Mouse (Mus musculus): ENCODE results near the gene Lrrk2. TPM values are rescaled to one million over a fixed set of nuclear protein-coding genes. Genes with fewer than 3 reads are reported as not detected.

Lrrk2 gene
- polyA plus RNA-seq, 1 experiment from 2014 or later = 2.2 TPM

DNA sequence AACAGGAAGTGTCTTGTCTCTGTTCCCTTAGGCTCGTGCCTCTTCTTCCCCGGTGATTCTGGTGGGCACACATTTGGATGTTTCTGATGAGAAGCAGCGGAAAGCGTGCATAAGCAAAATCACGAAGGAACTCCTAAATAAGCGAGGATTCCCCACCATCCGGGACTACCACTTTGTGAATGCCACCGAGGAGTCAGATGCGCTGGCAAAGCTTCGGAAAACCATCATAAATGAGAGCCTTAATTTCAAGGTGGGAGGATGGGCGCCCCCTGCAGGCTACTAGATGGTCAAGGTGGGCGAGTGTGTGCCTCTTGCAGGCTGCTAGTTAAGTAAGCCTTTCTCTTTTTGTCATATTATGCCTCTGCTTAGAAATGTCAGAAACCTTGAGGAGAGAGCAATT lies 79.1 kb downstream of the Lrrk2 start:
- Histone ChIP-seq H3K4me2 (no peak overlapping the region), H3K9ac (ENCODE audit: low read depth, low read length) (no peak overlapping the region), H3K36me3 (ENCODE audit: control insufficient read depth, insufficient read depth, low read length) (no peaks in the 10 kb centered on the region), H3K4me1 (replicated peaks; ENCODE audit: control insufficient read depth, insufficient read depth, low read length) (no peaks in the 10 kb centered on the region), H3K27me3 (replicated peaks; ENCODE audit: control insufficient read depth, insufficient read depth, low read length) (no peaks in the 10 kb centered on the region), H3K27ac (ENCODE audit: low read depth, low read length) (no peak overlapping the region), H3K9me3 (ENCODE audit: control insufficient read depth, low read length) (no peaks in the 10 kb centered on the region), H3K4me3 (ENCODE audit: low read depth, low read length) (no peak overlapping the region)
- whole genome bisulfite sequencing = 64% methylated on average over 12 of the region's 12 CpGs
- ATAC-seq (replicated peaks; ENCODE audit: low FRiP score) (no peak), DNase-seq (ENCODE audit: low spot score) (no peak)

DNA sequence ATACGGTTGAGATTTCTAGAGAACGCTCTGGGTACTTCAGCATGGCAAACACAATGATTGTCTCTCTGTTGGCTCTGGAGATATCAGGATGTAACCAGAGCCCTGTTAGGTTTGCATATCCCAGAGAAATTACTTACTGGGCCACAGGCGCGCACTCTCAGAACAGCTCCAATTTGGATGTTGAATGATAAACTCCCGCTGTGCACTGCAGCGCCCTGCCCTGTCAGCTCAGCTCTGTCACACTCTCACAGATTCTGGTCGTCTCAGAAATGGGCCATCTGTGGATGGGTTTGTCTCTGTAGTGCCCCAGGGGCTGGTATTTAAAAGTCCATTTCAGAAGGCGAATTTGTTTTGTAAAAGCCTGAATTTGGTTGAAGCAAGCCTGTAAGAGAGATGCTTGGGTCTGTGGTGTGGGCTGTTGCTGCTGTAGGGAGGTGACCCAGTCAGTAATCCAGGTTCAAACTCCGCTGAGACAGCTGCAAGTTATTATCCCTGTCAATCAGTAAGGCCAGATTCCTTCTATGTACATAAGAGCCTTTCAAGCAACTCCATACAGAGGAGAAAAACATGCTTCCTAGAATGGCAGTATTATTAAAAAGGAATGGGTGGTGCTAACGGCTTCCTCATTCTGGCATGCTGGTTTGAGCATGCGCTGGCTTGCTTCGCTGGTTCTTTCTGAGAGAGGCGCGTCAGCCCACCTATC lies 80.6 kb downstream of the Lrrk2 start:
- Histone ChIP-seq H3K27ac (ENCODE audit: low read depth, low read length) (no peak overlapping the region), H3K9me3 (ENCODE audit: control insufficient read depth, low read length) (no peaks in the 10 kb centered on the region), H3K4me3 (ENCODE audit: low read depth, low read length) (no peak overlapping the region), H3K36me3 (ENCODE audit: control insufficient read depth, insufficient read depth, low read length) (no peaks in the 10 kb centered on the region), H3K27me3 (replicated peaks; ENCODE audit: control insufficient read depth, insufficient read depth, low read length) (no peaks in the 10 kb centered on the region), H3K4me1 (replicated peaks; ENCODE audit: control insufficient read depth, insufficient read depth, low read length) (no peaks in the 10 kb centered on the region), H3K9ac (ENCODE audit: low read depth, low read length) (no peak overlapping the region), H3K4me2 (no peak overlapping the region)
- no peak for ATAC-seq (replicated peaks; ENCODE audit: low FRiP score)
- WGBS = 79% methylated on average over 14 of the region's 14 CpGs
- no peak for DNase-seq (ENCODE audit: low spot score)

DNA sequence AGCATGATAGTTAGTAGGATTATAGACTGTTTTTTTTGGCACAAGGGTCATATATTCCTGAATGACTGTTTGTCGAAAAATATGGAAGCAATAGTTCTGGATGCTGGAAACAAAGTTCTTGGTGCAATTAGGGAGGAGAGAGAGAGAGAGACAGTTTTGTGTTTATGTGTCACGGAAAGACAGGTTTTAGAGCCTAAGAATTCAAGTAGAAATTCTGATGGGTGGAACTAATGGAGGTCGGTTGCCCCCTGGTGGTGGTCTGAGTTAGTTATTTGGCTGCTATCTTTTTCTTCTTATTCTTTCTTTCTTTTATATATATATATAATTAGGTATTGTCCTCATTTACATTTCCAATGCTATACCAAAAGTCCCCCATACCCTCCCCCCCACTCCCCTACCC lies 81.6 kb downstream of the Lrrk2 start:
- no peak for ATAC-seq (replicated peaks; ENCODE audit: low FRiP score)
- DNase-seq (ENCODE audit: low spot score) = no peak

GRCm38 (mm10) chr15:91755756-91756155 lies 82.8 kb downstream of the Lrrk2 start:
- no peaks in the 10 kb centered on the region for H3K27me3 ChIP-seq (replicated peaks; ENCODE audit: control insufficient read depth, insufficient read depth, low read length)
- 80% methylated on average over 16 of the region's 16 CpGs for WGBS
- no peaks in the 10 kb centered on the region for H3K4me1 ChIP-seq (replicated peaks; ENCODE audit: control insufficient read depth, insufficient read depth, low read length)
- H3K4me2 ChIP-seq = no peak overlapping the region
- no peaks in the 10 kb centered on the region for H3K9me3 ChIP-seq (ENCODE audit: control insufficient read depth, low read length)
- H3K4me3 ChIP-seq (ENCODE audit: low read depth, low read length) = no peak overlapping the region
- H3K27ac ChIP-seq (ENCODE audit: low read depth, low read length) = no peak overlapping the region
- ATAC-seq (replicated peaks; ENCODE audit: low FRiP score) (no peak), DNase-seq (ENCODE audit: low spot score) (no peak)
- H3K9ac ChIP-seq (ENCODE audit: low read depth, low read length) = no peak overlapping the region
- no peaks in the 10 kb centered on the region for H3K36me3 ChIP-seq (ENCODE audit: control insufficient read depth, insufficient read depth, low read length)

More for the DNA sequence above, 81.6 kb downstream of the Lrrk2 start:
- no peak overlapping the region for H3K9ac ChIP-seq (ENCODE audit: low read depth, low read length)
- H3K4me3 ChIP-seq (ENCODE audit: low read depth, low read length) = no peak overlapping the region
- no peak overlapping the region for H3K4me2 ChIP-seq
- H3K4me1 ChIP-seq (replicated peaks; ENCODE audit: control insufficient read depth, insufficient read depth, low read length) = no peaks in the 10 kb centered on the region
- no peaks in the 10 kb centered on the region for H3K27me3 ChIP-seq (replicated peaks; ENCODE audit: control insufficient read depth, insufficient read depth, low read length)
- 21% methylated on average over 3 of the region's 3 CpGs for WGBS
- no peaks in the 10 kb centered on the region for H3K9me3 ChIP-seq (ENCODE audit: control insufficient read depth, low read length)
- no peak overlapping the region for H3K27ac ChIP-seq (ENCODE audit: low read depth, low read length)
- H3K36me3 ChIP-seq (ENCODE audit: control insufficient read depth, insufficient read depth, low read length) = no peaks in the 10 kb centered on the region

- H3K27ac ChIP-seq (ENCODE audit: low read depth, low read length) = no peak overlapping the region
- ATAC-seq (replicated peaks; ENCODE audit: low FRiP score) (no peak), DNase-seq (ENCODE audit: low spot score) (no peak)
- H3K9ac ChIP-seq (ENCODE audit: low read depth, low read length) = no peak overlapping the region
- no peaks in the 10 kb centered on the region for H3K27me3 ChIP-seq (replicated peaks; ENCODE audit: control insufficient read depth, insufficient read depth, low read length)
- H3K9me3 ChIP-seq (ENCODE audit: control insufficient read depth, low read length) = no peaks in the 10 kb centered on the region
- H3K36me3 ChIP-seq (ENCODE audit: control insufficient read depth, insufficient read depth, low read length) = no peaks in the 10 kb centered on the region
- no peaks in the 10 kb centered on the region for H3K4me1 ChIP-seq (replicated peaks; ENCODE audit: control insufficient read depth, insufficient read depth, low read length)
- H3K4me2 ChIP-seq = no peak overlapping the region
- no peak overlapping the region for H3K4me3 ChIP-seq (ENCODE audit: low read depth, low read length)
- 28% methylated on average over 4 of the region's 4 CpGs for WGBS
Observed at GRCm38 (mm10) chr15:91772041-91772440, 99.1 kb downstream of the Lrrk2 start.

- DNase-seq (ENCODE audit: low spot score) = no peak
- no peaks in the 10 kb centered on the region for H3K36me3 ChIP-seq (ENCODE audit: control insufficient read depth, insufficient read depth, low read length)
- H3K27ac ChIP-seq (ENCODE audit: low read depth, low read length) = no peak overlapping the region
- H3K9me3 ChIP-seq (ENCODE audit: control insufficient read depth, low read length) = no peaks in the 10 kb centered on the region
- WGBS = 82% methylated on average over 9 of the region's 9 CpGs
- no peak for ATAC-seq (replicated peaks; ENCODE audit: low FRiP score)
- H3K4me2 ChIP-seq = no peak overlapping the region
- no peak overlapping the region for H3K9ac ChIP-seq (ENCODE audit: low read depth, low read length)
- H3K27me3 ChIP-seq (replicated peaks; ENCODE audit: control insufficient read depth, insufficient read depth, low read length) = no peaks in the 10 kb centered on the region
- no peaks in the 10 kb centered on the region for H3K4me1 ChIP-seq (replicated peaks; ENCODE audit: control insufficient read depth, insufficient read depth, low read length)
- no peak overlapping the region for H3K4me3 ChIP-seq (ENCODE audit: low read depth, low read length)
Observed at GRCm38 (mm10) chr15:91779166-91779565, 106.2 kb downstream of the Lrrk2 start.

- WGBS = 17% methylated on average over 6 of the region's 6 CpGs
- H3K9me3 ChIP-seq (ENCODE audit: control insufficient read depth, low read length) = no peaks in the 10 kb centered on the region
- H3K27me3 ChIP-seq (replicated peaks; ENCODE audit: control insufficient read depth, insufficient read depth, low read length) = no peaks in the 10 kb centered on the region
- H3K27ac ChIP-seq (ENCODE audit: low read depth, low read length) = no peak overlapping the region
- no peak for ATAC-seq (replicated peaks; ENCODE audit: low FRiP score)
- H3K36me3 ChIP-seq (ENCODE audit: control insufficient read depth, insufficient read depth, low read length) = no peaks in the 10 kb centered on the region
- H3K4me1 ChIP-seq (replicated peaks; ENCODE audit: control insufficient read depth, insufficient read depth, low read length) = no peaks in the 10 kb centered on the region
- no peak for DNase-seq (ENCODE audit: low spot score)
- no peak overlapping the region for H3K4me3 ChIP-seq (ENCODE audit: low read depth, low read length)
- no peak overlapping the region for H3K4me2 ChIP-seq
- no peak overlapping the region for H3K9ac ChIP-seq (ENCODE audit: low read depth, low read length)
Observed at GRCm38 (mm10) chr15:91781172-91781571, 108.2 kb downstream of the Lrrk2 start.

GRCm38 (mm10) chr15:91788338-91788737 lies 115.4 kb downstream of the Lrrk2 start:
- Histone ChIP-seq H3K4me1 (replicated peaks; ENCODE audit: control insufficient read depth, insufficient read depth, low read length) (no peaks in the 10 kb centered on the region), H3K4me2 (no peak overlapping the region), H3K36me3 (ENCODE audit: control insufficient read depth, insufficient read depth, low read length) (no peaks in the 10 kb centered on the region), H3K27ac (ENCODE audit: low read depth, low read length) (no peak overlapping the region), H3K9ac (ENCODE audit: low read depth, low read length) (no peak overlapping the region), H3K27me3 (replicated peaks; ENCODE audit: control insufficient read depth, insufficient read depth, low read length) (no peaks in the 10 kb centered on the region), H3K9me3 (ENCODE audit: control insufficient read depth, low read length) (no peaks in the 10 kb centered on the region), H3K4me3 (ENCODE audit: low read depth, low read length) (no peak overlapping the region)
- no peak for DNase-seq (ENCODE audit: low spot score)
- ATAC-seq (replicated peaks; ENCODE audit: low FRiP score) = no peak
- WGBS = 82% methylated on average over 11 of the region's 11 CpGs

- WGBS = 89% methylated on average over 4 of the region's 4 CpGs
- no peaks in the 10 kb centered on the region for H3K4me1 ChIP-seq (replicated peaks; ENCODE audit: control insufficient read depth, insufficient read depth, low read length)
- no peaks in the 10 kb centered on the region for H3K36me3 ChIP-seq (ENCODE audit: control insufficient read depth, insufficient read depth, low read length)
- H3K4me3 ChIP-seq (ENCODE audit: low read depth, low read length) = no peak overlapping the region
- no peaks in the 10 kb centered on the region for H3K9me3 ChIP-seq (ENCODE audit: control insufficient read depth, low read length)
- H3K9ac ChIP-seq (ENCODE audit: low read depth, low read length) = no peak overlapping the region
- DNase-seq (ENCODE audit: low spot score) = no peak
- H3K27me3 ChIP-seq (replicated peaks; ENCODE audit: control insufficient read depth, insufficient read depth, low read length) = no peaks in the 10 kb centered on the region
- no peak for ATAC-seq (replicated peaks; ENCODE audit: low FRiP score)
- H3K4me2 ChIP-seq = no peak overlapping the region
- H3K27ac ChIP-seq (ENCODE audit: low read depth, low read length) = no peak overlapping the region
Observed at GRCm38 (mm10) chr15:91806463-91806862, 133.5 kb downstream of the Lrrk2 start.

Data from liver, embryonic 11.5 days (tissue).